Mouse (Mus musculus): ENCODE data around the gene Ccdc85a.

- no peak for TF ChIP-seq CTCF (IDR thresholded peaks at IDR 0.05; ENCODE audit: borderline replicate concordance, insufficient read depth, low read length)
- TF ChIP-seq POLR2A (IDR thresholded peaks at IDR 0.05; ENCODE audit: low read depth, low read length) = no peak
Measured at GRCm38 (mm10) chr11:28365929-28366244, 218.2 kb downstream of the Ccdc85a start.

Data from embryonic fibroblast, embryonic 13.5 days (primary cell).